Mouse (Mus musculus): Measurements from ENCODE around the gene Kdelr3. TPM values are rescaled to one million over a fixed set of nuclear protein-coding genes. Genes with fewer than 3 reads are reported as not detected.

Kdelr3 gene
- polyA plus RNA-seq, 2 experiments, result 143 to 158 TPM

DNA sequence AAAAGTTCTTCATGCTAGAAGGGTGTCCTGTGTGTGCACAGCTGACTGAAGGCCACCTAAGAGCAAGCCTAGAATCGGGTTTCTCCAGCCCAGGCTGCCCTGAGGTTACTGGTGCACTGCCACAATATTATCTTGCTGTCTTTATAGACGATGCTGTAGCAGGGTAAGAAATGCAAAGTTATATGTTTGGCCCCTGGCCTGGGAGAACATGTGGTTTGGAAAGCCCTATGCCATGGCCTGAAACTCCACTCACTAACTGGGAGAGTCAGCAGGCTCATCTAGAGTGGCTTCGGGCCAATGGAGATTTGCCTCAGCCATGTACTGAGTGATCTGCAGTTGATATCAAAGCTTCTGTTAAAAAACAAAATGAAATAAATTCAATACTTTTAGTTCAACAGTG lies 17.6 kb downstream of the Kdelr3 start:
- Histone ChIP-seq H3K36me3 (ENCODE audit: control insufficient read depth, insufficient read depth, low read length) (peaks cover 99% of the 10 kb centered on the region), H3K9me3 (ENCODE audit: control insufficient read depth, low read length) (no peaks in the 10 kb centered on the region), H3K27me3 (ENCODE audit: control insufficient read depth, insufficient read depth, low read length) (no peaks in the 10 kb centered on the region), H3K27ac (replicated peaks; ENCODE audit: low read depth, low read length) (no peak overlapping the region), H3K4me2 (replicated peaks; ENCODE audit: low read depth, low read length, severe bottlenecking) (no peak overlapping the region), H3K4me3 (replicated peaks; ENCODE audit: low read length) (no peak overlapping the region), H3K9ac (ENCODE audit: low read depth, low read length, severe bottlenecking) (no peak overlapping the region), H3K4me1 (ENCODE audit: control insufficient read depth, insufficient read depth, low read length) (no peaks in the 10 kb centered on the region)
- ATAC-seq (ENCODE audit: low FRiP score, low read depth), result no peak
- DNase-seq (ENCODE audit: low spot score), result no peak
- 86% methylated on average over 3 of the region's 3 CpGs for WGBS
- no peak for TF ChIP-seq POLR2A (IDR thresholded peaks at IDR 0.05; ENCODE audit: borderline replicate concordance, extremely low read depth, insufficient read depth, insufficient read length)

DNA sequence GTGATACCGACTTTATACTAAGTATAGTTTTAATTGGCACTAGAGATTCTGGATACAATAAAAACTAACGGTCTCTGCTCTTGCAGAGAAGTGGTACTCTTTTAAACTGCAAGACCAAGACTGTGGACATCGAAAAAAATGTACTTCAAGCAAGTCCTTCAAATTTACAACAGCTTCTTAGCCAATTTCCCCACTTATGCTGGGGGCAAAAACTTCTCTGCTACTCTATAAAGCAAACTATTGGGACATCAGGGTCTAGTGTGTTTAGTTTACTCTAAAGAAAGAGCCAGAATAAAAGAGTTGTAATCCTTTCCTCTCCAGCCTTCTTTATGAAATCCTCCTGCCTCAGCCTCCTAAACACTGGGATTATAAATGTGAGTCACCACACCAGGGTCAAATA lies 27.8 kb downstream of the Kdelr3 start:
- peak overlapping the region; percentile 69 for H3K4me2 ChIP-seq (replicated peaks; ENCODE audit: low read depth, low read length, severe bottlenecking)
- peaks cover 58% of the 10 kb centered on the region for H3K36me3 ChIP-seq (ENCODE audit: control insufficient read depth, insufficient read depth, low read length)
- H3K27ac ChIP-seq (replicated peaks; ENCODE audit: low read depth, low read length), result no peak overlapping the region
- peaks cover 12% of the 10 kb centered on the region for H3K4me1 ChIP-seq (ENCODE audit: control insufficient read depth, insufficient read depth, low read length)
- peak overlapping the region; percentile 69 for H3K4me3 ChIP-seq (replicated peaks; ENCODE audit: low read length)
- no peaks in the 10 kb centered on the region for H3K27me3 ChIP-seq (ENCODE audit: control insufficient read depth, insufficient read depth, low read length)
- ATAC-seq (ENCODE audit: low FRiP score, low read depth) (no peak), DNase-seq (ENCODE audit: low spot score) (no peak)
- WGBS, result 79% methylated on average over 3 of the region's 3 CpGs
- H3K9me3 ChIP-seq (ENCODE audit: control insufficient read depth, low read length), result no peaks in the 10 kb centered on the region
- no peak overlapping the region for H3K9ac ChIP-seq (ENCODE audit: low read depth, low read length, severe bottlenecking)
- no peak for TF ChIP-seq POLR2A (IDR thresholded peaks at IDR 0.05; ENCODE audit: borderline replicate concordance, extremely low read depth, insufficient read depth, insufficient read length)

DNA sequence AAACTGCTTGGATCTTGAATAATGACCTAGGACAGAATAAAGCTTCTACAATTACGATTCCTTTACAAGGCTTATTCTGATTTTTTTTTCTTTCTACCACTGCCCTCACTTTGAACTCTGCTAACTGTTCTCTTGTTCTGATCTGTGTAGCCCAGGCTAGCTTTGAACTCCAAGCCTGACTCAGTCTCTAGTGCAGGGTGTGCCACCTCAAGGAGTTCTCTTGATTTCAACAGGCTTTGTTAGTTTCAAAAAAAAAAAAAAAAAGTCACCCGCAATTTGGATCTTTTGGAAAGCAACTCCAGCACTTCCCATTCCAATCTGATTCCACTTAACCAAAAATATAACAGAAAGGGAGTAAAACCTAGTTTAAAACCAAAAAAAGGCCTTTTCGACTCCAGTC lies 29.3 kb downstream of the Kdelr3 start:
- H3K27me3 ChIP-seq (ENCODE audit: control insufficient read depth, insufficient read depth, low read length), result no peaks in the 10 kb centered on the region
- peaks cover 12% of the 10 kb centered on the region for H3K4me1 ChIP-seq (ENCODE audit: control insufficient read depth, insufficient read depth, low read length)
- ATAC-seq (ENCODE audit: low FRiP score, low read depth) (no peak), DNase-seq (ENCODE audit: low spot score) (no peak)
- no peak for TF ChIP-seq POLR2A (IDR thresholded peaks at IDR 0.05; ENCODE audit: borderline replicate concordance, extremely low read depth, insufficient read depth, insufficient read length)
- peaks cover 42% of the 10 kb centered on the region for H3K36me3 ChIP-seq (ENCODE audit: control insufficient read depth, insufficient read depth, low read length)
- WGBS, result 5% methylated on average over 3 of the region's 3 CpGs
- H3K27ac ChIP-seq (replicated peaks; ENCODE audit: low read depth, low read length), result peak overlapping the region; percentile 99
- peak overlapping the region; percentile 69 for H3K4me3 ChIP-seq (replicated peaks; ENCODE audit: low read length)
- peak overlapping the region; percentile 99 for H3K9ac ChIP-seq (ENCODE audit: low read depth, low read length, severe bottlenecking)
- peak overlapping the region; percentile 69 for H3K4me2 ChIP-seq (replicated peaks; ENCODE audit: low read depth, low read length, severe bottlenecking)
- no peaks in the 10 kb centered on the region for H3K9me3 ChIP-seq (ENCODE audit: control insufficient read depth, low read length)

DNA sequence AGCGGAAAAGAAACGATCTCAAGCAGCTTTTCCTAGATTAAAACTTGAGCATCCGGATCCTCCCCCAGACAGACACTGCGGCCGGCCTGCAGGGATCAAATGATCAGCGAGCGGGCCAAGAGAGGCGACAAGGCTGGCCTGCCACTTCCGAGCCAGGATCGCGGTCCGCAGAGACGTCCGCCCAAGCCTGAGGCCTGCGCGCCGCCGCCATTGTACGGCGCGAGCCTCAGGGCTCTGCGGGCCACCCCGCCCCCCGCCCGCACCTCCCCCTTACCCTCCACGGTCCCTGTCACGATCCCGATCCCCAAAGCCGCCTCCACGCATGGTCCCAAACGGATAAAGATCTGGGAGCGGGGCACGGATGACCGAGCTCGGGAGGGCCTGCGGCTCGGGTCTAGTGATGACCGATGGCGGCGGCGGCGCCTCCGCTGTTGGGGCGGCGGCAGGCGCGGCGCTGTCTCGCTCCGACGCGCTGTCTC lies 29.7 kb downstream of the Kdelr3 start:
- peak overlapping the region; percentile 69 for H3K4me3 ChIP-seq (replicated peaks; ENCODE audit: low read length)
- peak overlapping the region; percentile 99 for H3K27ac ChIP-seq (replicated peaks; ENCODE audit: low read depth, low read length)
- peaks cover 12% of the 10 kb centered on the region for H3K4me1 ChIP-seq (ENCODE audit: control insufficient read depth, insufficient read depth, low read length)
- ATAC-seq (ENCODE audit: low FRiP score, low read depth) (peak; percentile 42), DNase-seq (ENCODE audit: low spot score) (peak; percentile 41)
- H3K27me3 ChIP-seq (ENCODE audit: control insufficient read depth, insufficient read depth, low read length), result no peaks in the 10 kb centered on the region
- H3K4me2 ChIP-seq (replicated peaks; ENCODE audit: low read depth, low read length, severe bottlenecking), result peak overlapping the region; percentile 69
- H3K36me3 ChIP-seq (ENCODE audit: control insufficient read depth, insufficient read depth, low read length), result peaks cover 38% of the 10 kb centered on the region
- no peak for TF ChIP-seq POLR2A (IDR thresholded peaks at IDR 0.05; ENCODE audit: borderline replicate concordance, extremely low read depth, insufficient read depth, insufficient read length)
- H3K9ac ChIP-seq (ENCODE audit: low read depth, low read length, severe bottlenecking), result peak overlapping the region; percentile 99
- H3K9me3 ChIP-seq (ENCODE audit: control insufficient read depth, low read length), result no peaks in the 10 kb centered on the region
- 1% methylated on average over 25 of the region's 52 CpGs for WGBS

DNA sequence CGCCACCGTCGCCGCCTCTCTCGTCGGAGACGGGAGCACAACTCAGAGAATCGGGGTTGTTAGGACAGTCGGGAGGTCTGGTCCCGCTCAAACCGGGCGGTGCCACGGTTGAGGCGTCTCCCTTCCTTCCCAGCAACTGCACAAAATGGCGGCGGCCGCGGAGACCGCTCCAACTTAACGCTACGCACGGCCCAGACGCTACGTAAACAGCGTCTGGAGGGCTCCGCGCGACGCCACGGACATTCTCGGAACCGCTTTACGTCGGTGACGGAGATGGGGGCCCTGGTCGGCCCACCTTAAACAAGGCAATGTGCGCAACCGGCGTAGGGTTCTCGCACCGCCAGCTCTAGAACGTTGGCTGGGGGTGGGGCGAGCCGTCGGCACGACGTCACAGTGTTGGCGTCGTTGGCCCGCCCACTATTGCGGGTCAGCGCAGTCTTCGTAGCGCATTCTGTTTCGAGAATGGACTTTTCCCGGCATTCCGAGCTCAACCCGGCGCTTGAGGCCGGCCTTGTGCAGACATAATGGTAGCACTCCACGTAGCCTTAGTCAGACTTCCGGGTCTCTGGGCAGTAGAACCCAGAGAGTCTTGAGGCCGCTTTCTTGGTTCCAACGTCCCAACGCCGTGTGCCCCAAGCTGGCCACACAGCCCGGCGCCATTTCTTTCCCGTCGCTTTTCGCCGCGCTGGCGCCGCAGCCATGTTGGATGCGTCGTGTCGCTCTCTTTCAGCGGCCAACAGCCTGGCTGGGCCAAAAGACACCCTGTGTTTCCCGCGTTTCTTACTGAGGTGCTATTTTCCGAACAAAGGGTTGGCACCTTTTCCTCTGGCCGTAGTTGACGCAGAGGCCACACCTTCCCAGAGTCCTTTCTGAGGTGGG lies 30.4 kb downstream of the Kdelr3 start, which contains the start of gene Ddx17:
TSS of gene Ddx17 (minus strand) at position 332 of the 879 bp plus-strand sequence.
- WGBS, result 4% methylated on average over 73 of the region's 84 CpGs
- TF ChIP-seq POLR2A (IDR thresholded peaks at IDR 0.05; ENCODE audit: borderline replicate concordance, extremely low read depth, insufficient read depth, insufficient read length), result peak; percentile 86; the same call in 1 of the 2 replicates
- DNase-seq (ENCODE audit: low spot score), result peak; percentile 98

More for the DNA sequence above, 30.4 kb downstream of the Kdelr3 start, which contains the start of gene Ddx17:
- peak; percentile 97 for ATAC-seq (ENCODE audit: low FRiP score, low read depth)
- H3K27me3 ChIP-seq (ENCODE audit: control insufficient read depth, insufficient read depth, low read length), result no peaks in the 10 kb centered on the region
- H3K4me2 ChIP-seq (replicated peaks; ENCODE audit: low read depth, low read length, severe bottlenecking), result peak within 1 kb of the TSS; percentile 69
- H3K9ac ChIP-seq (ENCODE audit: low read depth, low read length, severe bottlenecking), result peak within 1 kb of the TSS; percentile 99
- H3K4me3 ChIP-seq (replicated peaks; ENCODE audit: low read length), result peak within 1 kb of the TSS; percentile 69
- H3K4me1 ChIP-seq (ENCODE audit: control insufficient read depth, insufficient read depth, low read length), result peaks cover 12% of the 10 kb centered on the region
- no peaks in the 10 kb centered on the region for H3K9me3 ChIP-seq (ENCODE audit: control insufficient read depth, low read length)
- peak within 1 kb of the TSS; percentile 99 for H3K27ac ChIP-seq (replicated peaks; ENCODE audit: low read depth, low read length)
- peaks cover 32% of the 10 kb centered on the region for H3K36me3 ChIP-seq (ENCODE audit: control insufficient read depth, insufficient read depth, low read length)
